Mouse (Mus musculus): Measurements from ENCODE around the gene Il34. TPM values are rescaled to one million over a fixed set of nuclear protein-coding genes. Genes with fewer than 3 reads are reported as not detected.
"Not testable (repeated sequence)": the region's sequence is repeated elsewhere in the genome, so short reads cannot be mapped to it uniquely, and the experiment has no call there.

Il34 gene
- polyA plus RNA-seq, 1 experiment from 2014 or later, result 0.15 TPM

DNA sequence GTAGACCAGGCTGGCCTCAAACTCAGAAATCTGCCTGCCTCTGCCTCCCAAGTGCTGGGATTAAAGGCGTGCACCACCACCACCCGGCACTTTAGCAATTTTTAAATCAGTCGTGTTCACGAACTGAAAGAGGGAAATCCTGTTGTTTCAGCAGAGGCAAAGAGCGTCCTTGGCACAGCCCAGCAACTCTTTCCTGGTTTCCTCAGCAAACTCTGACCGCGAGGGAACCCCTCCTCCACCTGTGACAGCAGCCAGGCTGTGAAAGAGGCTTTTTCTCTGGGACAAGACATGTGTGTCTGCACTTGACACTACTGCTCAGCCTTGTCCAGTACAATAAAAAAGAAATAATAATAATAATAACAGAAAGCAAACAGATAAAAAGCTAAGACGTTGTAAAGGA, 18.8 kb downstream of the Il34 start:
- H3K4me2 ChIP-seq (ENCODE audit: low read depth, low read length), result no peak overlapping the region
- H3K27ac ChIP-seq (replicated peaks; ENCODE audit: low read depth, low read length), result no peak overlapping the region
- 80% methylated on average over 8 of the region's 8 CpGs for WGBS
- no peak overlapping the region for H3K9ac ChIP-seq (replicated peaks; ENCODE audit: low read length)
- DNase-seq (ENCODE audit: low spot score) (no peak), ATAC-seq (replicated peaks; ENCODE audit: insufficient number of reproducible peaks, low FRiP score, low TSS enrichment, low read depth) (no peak)
- no peaks in the 10 kb centered on the region for H3K27me3 ChIP-seq (ENCODE audit: control insufficient read depth, insufficient read depth, low read length)
- H3K36me3 ChIP-seq (replicated peaks; ENCODE audit: control insufficient read depth, insufficient read depth, low read depth, low read length), result no peaks in the 10 kb centered on the region
- no peaks in the 10 kb centered on the region for H3K9me3 ChIP-seq (replicated peaks; ENCODE audit: control insufficient read depth, low read length)
- H3K4me1 ChIP-seq (ENCODE audit: control insufficient read depth, insufficient read depth, low read length), result no peaks in the 10 kb centered on the region
- H3K4me3 ChIP-seq (ENCODE audit: low read depth, low read length), result no peak overlapping the region

DNA sequence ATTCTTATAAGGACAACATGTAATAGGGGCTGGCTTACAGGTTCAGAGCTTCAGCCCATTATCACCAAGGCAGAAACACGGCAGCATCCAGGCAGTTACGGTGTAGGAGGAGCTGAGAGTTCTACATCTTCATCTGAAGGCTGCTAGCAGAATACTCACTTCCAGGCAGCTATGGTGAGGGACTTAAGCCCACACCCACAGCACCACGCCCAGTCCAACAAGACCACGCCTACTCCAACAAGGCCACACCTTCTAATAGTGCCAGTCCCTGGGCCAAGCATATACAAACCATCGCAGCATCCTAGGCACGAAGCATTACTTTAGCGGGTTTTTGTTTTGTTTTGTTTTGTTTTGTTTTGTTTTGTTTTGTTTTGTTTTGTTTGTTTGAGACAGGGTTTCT, 19.2 kb downstream of the Il34 start:
- DNase-seq (ENCODE audit: low spot score); H3K36me3 ChIP-seq (replicated peaks; ENCODE audit: control insufficient read depth, insufficient read depth, low read depth, low read length); ATAC-seq (replicated peaks; ENCODE audit: insufficient number of reproducible peaks, low FRiP score, low TSS enrichment, low read depth); H3K9ac ChIP-seq (replicated peaks; ENCODE audit: low read length); H3K4me2 ChIP-seq (ENCODE audit: low read depth, low read length); H3K27me3 ChIP-seq (ENCODE audit: control insufficient read depth, insufficient read depth, low read length); H3K4me3 ChIP-seq (ENCODE audit: low read depth, low read length); H3K9me3 ChIP-seq (replicated peaks; ENCODE audit: control insufficient read depth, low read length); H3K4me1 ChIP-seq (ENCODE audit: control insufficient read depth, insufficient read depth, low read length); H3K27ac ChIP-seq (replicated peaks; ENCODE audit: low read depth, low read length): not testable (repeated sequence)
- 81% methylated on average over 7 of the region's 7 CpGs for WGBS

DNA sequence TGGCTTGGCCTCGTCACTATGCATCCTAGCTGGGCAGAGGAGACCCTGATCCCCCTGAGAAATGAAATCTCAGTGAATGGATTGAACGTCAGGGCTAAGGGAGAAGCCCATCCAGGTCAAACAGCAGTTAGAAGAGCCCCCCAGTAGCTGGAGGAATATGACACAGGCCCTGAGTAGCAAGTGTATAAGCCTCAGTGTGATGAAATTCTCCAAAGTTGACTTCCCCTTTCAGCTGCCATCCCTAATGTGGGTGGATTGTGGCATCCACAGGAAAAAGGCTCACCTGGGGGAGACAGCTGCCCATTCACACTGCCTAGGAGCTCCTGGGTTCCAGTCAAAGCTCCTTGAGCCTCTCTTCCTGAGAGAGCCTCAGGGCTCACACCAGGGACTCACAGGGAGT, 20.4 kb downstream of the Il34 start:
- WGBS, result 61% methylated on average over 2 of the region's 2 CpGs
- ATAC-seq (replicated peaks; ENCODE audit: insufficient number of reproducible peaks, low FRiP score, low TSS enrichment, low read depth), result no peak

DNA sequence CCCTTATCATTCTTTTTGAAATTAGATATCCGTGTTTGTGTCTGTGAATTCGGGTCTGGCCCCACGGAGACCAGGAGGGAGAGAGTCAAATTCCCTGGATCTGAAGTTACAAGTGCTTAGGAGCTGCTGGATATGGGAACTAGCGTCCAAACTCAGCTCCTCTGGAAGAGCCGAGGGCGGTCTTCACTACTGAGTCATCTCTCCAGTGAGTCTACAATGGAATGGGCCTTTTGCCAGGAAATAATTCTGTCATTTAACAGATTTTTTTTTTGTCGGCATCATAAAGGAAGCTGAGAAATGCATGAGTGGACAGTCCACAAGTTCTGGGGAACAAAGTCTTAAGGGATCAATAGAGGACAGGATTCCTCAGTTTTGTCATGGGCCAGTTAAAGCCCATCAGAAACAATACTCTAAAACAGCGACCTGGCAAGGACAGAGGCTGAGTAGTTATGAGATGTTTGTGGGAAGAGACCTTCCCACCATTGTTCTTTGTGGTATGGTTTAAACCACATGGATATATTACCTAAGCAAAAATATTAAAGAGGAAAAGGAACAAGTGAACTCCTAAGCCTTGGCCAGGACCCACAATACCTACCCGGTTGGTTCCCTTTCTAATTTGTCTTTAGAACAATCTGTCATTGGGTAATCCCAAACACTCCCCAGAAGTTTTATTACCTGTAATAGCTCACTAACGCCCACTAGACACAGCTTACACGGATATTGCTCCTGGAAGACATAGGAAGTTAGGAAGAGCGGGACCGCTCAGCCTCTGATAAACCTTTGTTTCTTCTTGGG, 25.6 kb downstream of the Il34 start:
- Histone ChIP-seq H3K9ac (replicated peaks; ENCODE audit: low read length) (no peak overlapping the region), H3K27ac (replicated peaks; ENCODE audit: low read depth, low read length) (no peak overlapping the region), H3K27me3 (ENCODE audit: control insufficient read depth, insufficient read depth, low read length) (no peaks in the 10 kb centered on the region), H3K4me1 (ENCODE audit: control insufficient read depth, insufficient read depth, low read length) (no peaks in the 10 kb centered on the region), H3K36me3 (replicated peaks; ENCODE audit: control insufficient read depth, insufficient read depth, low read depth, low read length) (no peaks in the 10 kb centered on the region), H3K9me3 (replicated peaks; ENCODE audit: control insufficient read depth, low read length) (no peaks in the 10 kb centered on the region), H3K4me3 (ENCODE audit: low read depth, low read length) (no peak overlapping the region), H3K4me2 (ENCODE audit: low read depth, low read length) (no peak overlapping the region)
- 80% methylated on average over 13 of the region's 13 CpGs for WGBS
- DNase-seq (ENCODE audit: low spot score) (no peak), ATAC-seq (replicated peaks; ENCODE audit: insufficient number of reproducible peaks, low FRiP score, low TSS enrichment, low read depth) (no peak)

More for the DNA sequence above, 20.4 kb downstream of the Il34 start:
- Histone ChIP-seq H3K4me3 (ENCODE audit: low read depth, low read length) (no peak overlapping the region), H3K9me3 (replicated peaks; ENCODE audit: control insufficient read depth, low read length) (no peaks in the 10 kb centered on the region), H3K27me3 (ENCODE audit: control insufficient read depth, insufficient read depth, low read length) (no peaks in the 10 kb centered on the region), H3K4me1 (ENCODE audit: control insufficient read depth, insufficient read depth, low read length) (no peaks in the 10 kb centered on the region), H3K9ac (replicated peaks; ENCODE audit: low read length) (no peak overlapping the region), H3K4me2 (ENCODE audit: low read depth, low read length) (no peak overlapping the region), H3K27ac (replicated peaks; ENCODE audit: low read depth, low read length) (no peak overlapping the region), H3K36me3 (replicated peaks; ENCODE audit: control insufficient read depth, insufficient read depth, low read depth, low read length) (no peaks in the 10 kb centered on the region)
- no peak for DNase-seq (ENCODE audit: low spot score)

DNA sequence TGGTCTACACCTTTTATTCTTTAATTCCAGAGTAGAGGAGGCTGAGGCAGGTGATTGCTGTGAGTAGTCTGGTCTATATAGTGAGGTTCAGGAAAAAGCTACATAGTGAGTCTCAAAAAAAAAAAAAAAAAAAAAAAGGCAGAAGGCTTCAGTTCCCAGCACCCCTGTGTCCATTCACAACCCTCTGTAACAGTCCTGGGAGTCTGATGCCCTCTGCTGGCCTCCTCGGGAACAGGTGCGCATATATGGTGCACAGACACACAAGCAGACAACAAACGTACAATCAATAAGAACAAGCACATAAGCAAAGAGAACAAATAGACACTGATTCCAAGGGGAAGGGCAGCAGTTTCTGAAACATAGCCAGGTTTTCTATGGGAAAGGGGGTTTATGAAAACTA, 29.4 kb downstream of the Il34 start:
- no peak overlapping the region for H3K4me2 ChIP-seq (ENCODE audit: low read depth, low read length)

DNA sequence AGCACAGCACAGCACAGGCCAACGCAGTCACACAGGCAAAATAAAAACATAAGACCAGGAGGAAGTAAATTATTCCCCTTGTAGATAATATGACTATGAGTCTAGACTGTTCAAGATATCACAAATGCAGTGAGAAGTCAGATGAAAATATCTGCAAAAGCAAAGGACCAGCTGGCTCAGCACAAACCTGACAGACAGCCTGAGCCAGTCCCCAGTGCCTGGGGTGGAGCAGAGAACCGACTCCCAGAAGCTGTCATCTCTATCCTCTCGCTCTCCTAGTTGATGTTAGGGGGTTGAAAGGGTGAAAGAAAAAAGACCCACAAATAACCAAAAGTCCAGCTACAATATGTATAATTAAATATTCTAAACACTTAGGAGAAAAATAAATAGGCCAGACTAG, 30.0 kb downstream of the Il34 start:
- H3K9ac ChIP-seq (replicated peaks; ENCODE audit: low read length), result no peak overlapping the region
- no peaks in the 10 kb centered on the region for H3K27me3 ChIP-seq (ENCODE audit: control insufficient read depth, insufficient read depth, low read length)
- 84% methylated on average over 3 of the region's 3 CpGs for WGBS
- DNase-seq (ENCODE audit: low spot score) (no peak), ATAC-seq (replicated peaks; ENCODE audit: insufficient number of reproducible peaks, low FRiP score, low TSS enrichment, low read depth) (no peak)
- no peaks in the 10 kb centered on the region for H3K4me1 ChIP-seq (ENCODE audit: control insufficient read depth, insufficient read depth, low read length)
- no peaks in the 10 kb centered on the region for H3K9me3 ChIP-seq (replicated peaks; ENCODE audit: control insufficient read depth, low read length)
- no peak overlapping the region for H3K4me2 ChIP-seq (ENCODE audit: low read depth, low read length)
- H3K27ac ChIP-seq (replicated peaks; ENCODE audit: low read depth, low read length), result no peak overlapping the region
- H3K4me3 ChIP-seq (ENCODE audit: low read depth, low read length), result no peak overlapping the region
- H3K36me3 ChIP-seq (replicated peaks; ENCODE audit: control insufficient read depth, insufficient read depth, low read depth, low read length), result no peaks in the 10 kb centered on the region

More for the DNA sequence above, 29.4 kb downstream of the Il34 start:
- no peak for DNase-seq (ENCODE audit: low spot score)
- Histone ChIP-seq H3K9ac (replicated peaks; ENCODE audit: low read length) (no peak overlapping the region), H3K4me3 (ENCODE audit: low read depth, low read length) (no peak overlapping the region), H3K4me1 (ENCODE audit: control insufficient read depth, insufficient read depth, low read length) (no peaks in the 10 kb centered on the region), H3K27me3 (ENCODE audit: control insufficient read depth, insufficient read depth, low read length) (no peaks in the 10 kb centered on the region), H3K9me3 (replicated peaks; ENCODE audit: control insufficient read depth, low read length) (no peaks in the 10 kb centered on the region), H3K27ac (replicated peaks; ENCODE audit: low read depth, low read length) (no peak overlapping the region), H3K36me3 (replicated peaks; ENCODE audit: control insufficient read depth, insufficient read depth, low read depth, low read length) (no peaks in the 10 kb centered on the region)
- 96% methylated on average over 3 of the region's 3 CpGs for WGBS
- no peak for ATAC-seq (replicated peaks; ENCODE audit: insufficient number of reproducible peaks, low FRiP score, low TSS enrichment, low read depth)

DNA sequence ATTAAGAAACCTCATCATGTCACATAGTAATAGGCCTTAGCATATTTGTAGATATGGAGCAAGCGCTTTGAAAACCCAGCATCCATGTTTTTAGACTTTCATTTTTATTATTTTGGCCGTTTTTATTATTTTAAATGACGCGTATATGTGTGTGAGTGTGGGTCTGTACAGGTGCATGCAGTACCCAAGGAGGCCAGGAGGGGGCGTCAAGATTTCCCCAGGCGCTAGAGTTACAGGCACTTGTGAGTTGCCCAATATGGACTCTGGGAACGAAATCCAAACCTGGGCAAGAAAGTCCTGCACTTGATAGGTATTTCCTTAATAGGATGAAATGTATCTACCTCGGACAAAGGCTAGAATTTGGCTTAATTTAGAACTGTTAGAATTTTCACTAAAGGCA, 30.4 kb downstream of the Il34 start:
- no peak for ATAC-seq (replicated peaks; ENCODE audit: insufficient number of reproducible peaks, low FRiP score, low TSS enrichment, low read depth)
- Histone ChIP-seq H3K9me3 (replicated peaks; ENCODE audit: control insufficient read depth, low read length) (no peaks in the 10 kb centered on the region), H3K36me3 (replicated peaks; ENCODE audit: control insufficient read depth, insufficient read depth, low read depth, low read length) (no peaks in the 10 kb centered on the region), H3K4me3 (ENCODE audit: low read depth, low read length) (no peak overlapping the region), H3K4me2 (ENCODE audit: low read depth, low read length) (no peak overlapping the region), H3K9ac (replicated peaks; ENCODE audit: low read length) (no peak overlapping the region), H3K27ac (replicated peaks; ENCODE audit: low read depth, low read length) (no peak overlapping the region), H3K27me3 (ENCODE audit: control insufficient read depth, insufficient read depth, low read length) (no peaks in the 10 kb centered on the region), H3K4me1 (ENCODE audit: control insufficient read depth, insufficient read depth, low read length) (no peaks in the 10 kb centered on the region)
- WGBS, result 74% methylated on average over 8 of the region's 8 CpGs
- DNase-seq (ENCODE audit: low spot score), result no peak

DNA sequence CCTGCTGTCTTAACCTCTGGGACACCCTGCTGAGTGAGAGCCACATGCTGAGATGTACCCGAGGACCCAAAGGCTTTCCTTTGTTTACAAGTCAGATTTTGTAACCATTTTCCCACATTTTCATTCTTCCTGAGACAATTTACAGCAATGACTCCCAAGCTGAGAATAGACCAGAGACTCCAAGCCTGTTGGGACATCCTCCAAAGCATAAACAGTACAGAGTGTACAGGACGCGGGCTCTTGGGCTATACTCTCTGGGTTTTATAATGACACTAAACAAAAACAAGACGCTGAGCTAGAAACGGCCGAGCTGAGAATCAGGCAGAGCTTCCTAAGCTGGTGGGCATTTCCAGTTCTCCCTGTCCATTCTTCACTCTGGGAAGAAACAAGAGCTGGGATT, 31.0 kb downstream of the Il34 start:
- DNase-seq (ENCODE audit: low spot score), result no peak
- Histone ChIP-seq H3K36me3 (replicated peaks; ENCODE audit: control insufficient read depth, insufficient read depth, low read depth, low read length) (no peaks in the 10 kb centered on the region), H3K4me3 (ENCODE audit: low read depth, low read length) (no peak overlapping the region), H3K27ac (replicated peaks; ENCODE audit: low read depth, low read length) (no peak overlapping the region), H3K9ac (replicated peaks; ENCODE audit: low read length) (no peak overlapping the region), H3K9me3 (replicated peaks; ENCODE audit: control insufficient read depth, low read length) (no peaks in the 10 kb centered on the region), H3K4me1 (ENCODE audit: control insufficient read depth, insufficient read depth, low read length) (no peaks in the 10 kb centered on the region), H3K4me2 (ENCODE audit: low read depth, low read length) (no peak overlapping the region), H3K27me3 (ENCODE audit: control insufficient read depth, insufficient read depth, low read length) (no peaks in the 10 kb centered on the region)
- WGBS, result 75% methylated on average over 6 of the region's 6 CpGs
- ATAC-seq (replicated peaks; ENCODE audit: insufficient number of reproducible peaks, low FRiP score, low TSS enrichment, low read depth), result no peak
